Mouse (Mus musculus): Measurements from ENCODE around the gene Ccnd2.

- TF ChIP-seq CTCF (IDR thresholded peaks at IDR 0.05; ENCODE audit: extremely low read depth, insufficient read depth, low read length) (no peak), POLR2A (IDR thresholded peaks at IDR 0.05; ENCODE audit: extremely low read depth, insufficient read depth, low read length) (no peak)
Observed at GRCm38 (mm10) chr6:127181296-127181695, 29.3 kb upstream of the Ccnd2 start.

Measured in cortical plate, adult 2 months (tissue).